Mouse (Mus musculus) urinary bladder, postnatal 10 days (tissue): ENCODE data around the gene Gm14419.
"Not testable (repeated sequence)": the region's sequence is repeated elsewhere in the genome, so short reads cannot be mapped to it uniquely, and the experiment has no call there.

Experiments used
- DNase-seq: peaks from one replicate; pipeline ENCODE4 v3.0.0; 2022; ENCODE audit warnings: low spot score

Gene Gm14419

DNA sequence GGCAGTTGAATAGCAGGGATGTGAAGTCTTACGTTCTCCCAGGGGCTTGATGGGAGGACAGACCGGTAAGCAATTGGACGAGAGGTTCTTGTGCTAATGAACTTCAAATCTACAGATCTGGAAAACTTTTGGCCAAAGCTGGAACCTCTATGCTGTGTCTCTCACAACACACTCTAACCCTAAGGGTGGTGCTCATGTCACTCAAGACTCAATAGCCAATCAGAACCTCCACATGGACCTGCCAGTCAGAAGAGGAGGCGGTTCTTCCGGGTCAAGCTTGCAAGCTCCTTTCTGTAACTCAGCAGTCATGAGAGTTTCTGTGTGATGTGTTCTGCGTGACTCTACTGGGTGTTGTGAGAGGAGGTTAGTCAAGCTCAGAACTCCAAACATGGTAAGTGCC, at the start of gene Gm14419:
Gm14419 (plus strand) TSS at position 301 of the 400 bp plus-strand sequence.
- not testable (repeated sequence) for DNase-seq
